Mouse (Mus musculus) B cell, adult 2 months (primary cell): ENCODE measurements around the gene Krtap9-5.

Experiments used
- DNase-seq, 2 experiments: peaks; one replicate each; pipeline ENCODE4 v3.0.0; 2022

The Krtap9-5 gene

DNA sequence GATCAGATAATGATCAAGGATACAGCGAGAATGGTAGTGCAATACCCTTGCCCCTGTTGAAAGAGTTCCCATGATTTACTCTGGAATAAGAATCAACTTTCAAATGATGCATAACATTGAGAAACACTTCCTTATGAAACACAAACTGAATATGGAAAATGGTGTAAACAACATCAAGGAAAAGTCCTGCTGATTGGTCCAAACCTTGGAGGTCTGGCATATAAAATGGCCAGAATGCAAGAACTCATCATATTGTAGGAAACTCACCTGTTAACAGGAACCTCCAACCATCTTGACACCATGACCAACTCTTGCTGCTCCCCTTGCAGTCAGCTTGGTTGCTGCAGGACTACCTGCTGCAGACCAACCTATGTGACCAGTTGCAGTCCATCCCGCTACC lies at the start of gene Krtap9-5:
Gene Krtap9-5, plus strand, starts transcription at position 301 of the 400 bp plus-strand sequence.
- no peak for DNase-seq

DNA sequence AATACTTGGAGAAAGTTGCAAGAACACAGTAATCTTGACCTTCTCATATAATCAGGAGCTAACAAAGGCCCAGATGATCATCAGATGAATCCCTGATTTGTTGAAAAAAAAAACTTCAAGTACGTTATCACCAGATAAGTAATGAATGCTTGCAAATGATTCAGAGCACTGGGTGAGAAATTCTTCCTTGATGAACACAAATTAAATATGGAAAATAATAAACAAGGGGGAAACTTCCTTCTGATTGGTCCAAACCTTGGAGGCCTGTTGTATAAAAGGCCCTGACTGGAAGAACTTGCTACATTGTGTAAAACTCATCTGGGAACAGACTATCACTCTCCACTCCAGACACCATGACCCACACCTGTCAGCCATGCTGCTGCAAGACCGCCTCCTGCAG lies 40.7 kb upstream of the Krtap9-5 start, which contains the start of gene Krtap31-1:
Gene Krtap31-1, plus strand, starts transcription at position 301 of the 400 bp plus-strand sequence.
- DNase-seq, result no peak

DNA sequence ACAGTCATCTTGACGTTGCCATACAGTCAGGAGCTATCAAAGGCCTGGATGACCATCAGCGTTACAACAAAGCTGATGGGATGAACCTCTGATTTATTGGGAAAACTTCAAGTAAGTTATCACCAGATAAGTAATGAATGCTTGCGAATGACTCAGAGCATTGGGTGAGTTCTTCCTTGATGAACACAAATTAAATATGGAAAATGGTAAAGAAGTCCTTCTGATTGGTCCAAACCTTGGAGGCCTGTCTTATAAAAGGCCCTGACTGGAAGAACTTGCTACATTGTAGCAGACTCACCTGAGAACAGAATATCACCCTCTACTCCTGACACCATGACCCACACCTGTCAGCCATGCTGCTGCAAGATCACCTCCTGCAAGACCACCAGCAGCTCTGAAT lies 33.8 kb upstream of the Krtap9-5 start, which contains the start of gene Gm11565:
Gene Gm11565, plus strand, starts transcription at position 301 of the 400 bp plus-strand sequence.
- DNase-seq, result no peak

DNA sequence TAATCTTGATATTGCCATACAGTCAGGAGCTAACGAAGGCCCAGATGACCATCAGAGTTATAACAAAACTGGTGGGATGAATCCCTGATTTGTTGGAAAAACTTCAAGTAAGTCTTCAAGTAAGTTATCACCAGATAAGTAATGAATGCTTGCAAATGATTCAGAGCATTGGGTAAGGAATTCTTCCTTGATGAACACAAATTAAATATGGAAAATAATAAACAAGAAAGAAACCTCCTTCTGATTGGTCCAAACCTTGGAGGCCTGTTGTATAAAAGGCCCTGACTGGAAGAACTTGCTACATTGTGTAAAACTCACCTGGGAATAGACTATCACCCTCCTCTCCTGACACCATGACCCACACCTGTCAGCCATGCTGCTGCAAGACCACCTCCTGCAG lies 12.3 kb upstream of the Krtap9-5 start, which contains the start of gene Krtap31-2:
Gene Krtap31-2, plus strand, starts transcription at position 301 of the 400 bp plus-strand sequence.
- no peak for DNase-seq

DNA sequence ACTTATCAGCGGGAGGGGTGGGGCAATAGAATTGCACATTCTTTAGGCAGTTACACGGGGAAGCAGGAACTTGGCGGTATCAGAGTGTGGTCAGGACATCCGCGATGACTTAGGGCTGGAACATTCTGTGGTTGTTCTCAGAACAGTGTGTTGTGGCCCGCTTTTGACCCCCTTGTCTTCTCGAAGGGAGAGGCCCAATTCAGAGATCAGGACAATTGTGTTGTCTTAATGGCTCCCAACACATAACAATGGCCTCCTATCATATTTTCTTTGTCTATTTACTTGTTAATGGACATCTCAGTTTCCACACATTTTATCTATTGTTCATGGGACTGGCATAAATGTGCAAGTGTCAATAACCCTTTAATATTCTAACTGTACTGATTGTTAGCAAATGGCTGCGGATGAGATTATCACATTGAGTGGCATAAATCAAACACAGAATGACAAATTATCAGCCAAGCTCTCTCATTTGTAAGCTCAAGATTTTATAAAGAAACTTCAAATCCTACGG lies 10.5 kb upstream of the Krtap9-5 start:
- no peak for DNase-seq

DNA sequence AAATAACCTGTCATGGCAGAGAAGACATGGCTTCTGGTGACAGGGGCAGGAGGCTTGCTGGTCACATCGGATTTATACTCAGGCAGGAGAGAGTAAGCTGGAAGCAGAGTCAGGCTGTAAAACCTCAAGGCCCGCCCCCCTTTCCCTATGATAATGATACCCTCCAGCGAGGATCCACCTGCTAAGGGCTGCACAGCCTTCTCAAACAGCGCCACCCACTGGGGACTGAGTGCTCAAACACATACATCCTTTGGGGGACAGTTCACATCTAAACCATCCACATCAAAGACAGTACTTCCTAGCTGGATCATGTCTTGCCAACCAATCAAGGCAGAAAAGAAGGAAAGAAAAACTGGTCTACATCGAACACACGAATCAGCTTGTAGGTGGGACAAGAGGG lies 15.9 kb downstream of the Krtap9-5 start:
- DNase-seq, result no peak

DNA sequence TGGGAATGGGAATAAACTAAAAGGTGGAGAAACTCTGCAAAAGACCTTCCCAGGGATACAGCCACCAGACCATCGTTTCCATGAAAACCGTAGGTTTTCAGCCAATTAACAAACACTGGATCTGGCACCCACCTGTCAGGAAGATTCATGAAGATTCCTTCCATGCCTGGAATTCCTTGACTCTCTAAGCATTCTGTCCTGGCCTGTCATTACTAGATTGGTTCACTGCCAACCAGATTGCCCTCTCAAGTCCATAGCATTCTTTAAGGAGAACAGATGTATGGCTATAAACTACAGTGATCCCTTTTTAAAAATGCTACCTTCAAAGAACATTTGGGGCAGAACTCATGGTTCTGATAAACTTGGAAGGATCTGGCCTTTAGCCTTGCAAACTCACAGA lies 17.7 kb downstream of the Krtap9-5 start:
- DNase-seq, result no peak

DNA sequence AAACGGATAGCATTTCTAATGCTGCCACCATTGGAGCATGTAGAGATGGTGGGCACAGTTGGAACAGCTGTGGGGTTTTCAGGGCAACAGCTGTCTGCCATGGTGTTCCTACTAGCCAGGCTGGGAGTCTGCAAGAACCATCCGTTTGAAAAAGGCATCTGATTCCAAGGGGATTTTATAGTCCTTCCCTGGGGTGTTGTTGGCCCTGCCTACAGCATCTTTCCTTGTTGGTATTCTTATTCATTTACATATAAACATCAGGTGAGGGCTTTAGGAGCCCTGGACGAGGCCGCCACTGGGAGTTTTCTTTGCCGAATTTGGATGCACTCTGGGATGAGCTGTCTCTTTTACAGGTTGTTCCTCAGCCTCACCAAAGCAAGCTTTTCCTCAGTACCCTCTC lies 30.7 kb downstream of the Krtap9-5 start, which contains the start of gene Krtap29-1:
Gene Krtap29-1, minus strand, starts transcription at position 101 of the 400 bp plus-strand sequence.
- DNase-seq, result no peak

DNA sequence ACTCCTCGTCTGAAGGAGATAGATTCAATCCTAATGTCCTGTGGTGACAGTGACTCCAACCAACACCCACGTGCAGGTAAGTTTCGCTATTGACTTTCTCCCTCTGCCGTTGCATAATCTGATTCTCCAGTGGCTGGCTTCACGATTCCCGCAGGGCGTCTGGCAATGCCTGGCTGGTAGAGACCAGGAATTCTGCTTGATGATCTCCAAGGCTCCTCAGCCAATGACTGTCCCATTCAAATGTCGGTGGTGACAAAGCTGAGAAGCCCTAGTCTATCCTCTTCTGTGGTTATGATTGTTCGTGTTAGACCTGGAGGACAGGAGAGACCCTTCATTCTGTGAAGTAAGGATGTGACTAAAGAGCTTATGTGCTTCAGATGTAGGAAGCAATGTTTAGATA lies 34.5 kb downstream of the Krtap9-5 start:
- no peak for DNase-seq

DNA sequence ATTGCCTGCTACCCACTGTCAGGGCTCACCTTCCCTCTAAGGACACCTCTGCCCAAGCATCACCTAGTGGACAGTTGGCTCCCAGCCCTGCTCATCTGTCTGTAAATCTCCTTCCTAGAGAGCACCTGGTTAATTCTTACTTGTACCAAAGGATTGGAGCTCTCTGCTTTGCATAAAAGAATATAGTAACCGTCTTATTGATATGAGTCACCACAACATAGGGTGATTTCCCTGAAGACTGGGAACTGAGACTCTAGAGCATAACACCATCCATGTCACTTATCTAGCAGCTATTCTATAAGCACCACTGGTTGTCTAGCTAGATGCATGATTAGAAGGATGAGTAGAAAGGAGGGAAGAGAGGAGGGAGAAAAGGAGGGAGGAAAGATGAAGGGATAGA lies 35.2 kb downstream of the Krtap9-5 start:
- DNase-seq, result no peak

DNA sequence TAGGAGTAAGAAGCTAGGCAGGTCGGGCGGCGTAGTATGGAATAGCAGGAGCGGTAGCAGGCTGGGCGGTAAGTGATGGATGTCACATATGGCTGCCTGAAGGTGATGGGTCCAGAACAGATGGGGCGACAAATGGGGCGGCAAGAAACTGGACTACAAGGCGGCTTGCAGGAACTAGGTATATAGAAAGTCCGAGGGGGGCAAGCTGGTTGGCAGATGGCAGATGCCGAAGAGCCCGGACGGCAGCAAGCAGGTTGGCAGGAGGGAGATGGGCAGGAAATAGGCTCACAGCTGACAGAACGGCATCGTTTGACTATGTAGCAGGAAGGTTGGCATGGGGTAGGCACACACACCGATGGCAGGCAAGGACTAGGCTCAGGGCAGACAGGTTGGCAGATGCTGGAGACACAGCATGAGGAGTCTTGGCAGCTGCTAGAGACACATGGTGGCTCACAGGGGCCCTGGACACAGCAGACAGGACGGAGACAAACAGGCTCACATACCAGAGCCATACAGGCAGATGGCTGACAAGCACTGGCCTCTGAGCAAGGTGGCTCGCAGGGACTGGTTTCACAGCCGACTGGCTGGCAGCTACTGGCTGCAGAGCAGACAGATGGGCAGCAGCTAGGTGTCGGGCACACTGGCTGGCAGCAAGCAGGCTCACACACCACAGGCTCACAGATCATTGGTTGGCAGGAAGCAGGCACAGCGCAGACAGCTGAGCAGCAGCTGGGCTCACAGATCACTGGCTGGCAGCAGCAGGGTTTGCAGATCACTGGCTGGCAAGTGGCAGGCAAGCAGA lies 37.2 kb downstream of the Krtap9-5 start:
- DNase-seq, result no peak

DNA sequence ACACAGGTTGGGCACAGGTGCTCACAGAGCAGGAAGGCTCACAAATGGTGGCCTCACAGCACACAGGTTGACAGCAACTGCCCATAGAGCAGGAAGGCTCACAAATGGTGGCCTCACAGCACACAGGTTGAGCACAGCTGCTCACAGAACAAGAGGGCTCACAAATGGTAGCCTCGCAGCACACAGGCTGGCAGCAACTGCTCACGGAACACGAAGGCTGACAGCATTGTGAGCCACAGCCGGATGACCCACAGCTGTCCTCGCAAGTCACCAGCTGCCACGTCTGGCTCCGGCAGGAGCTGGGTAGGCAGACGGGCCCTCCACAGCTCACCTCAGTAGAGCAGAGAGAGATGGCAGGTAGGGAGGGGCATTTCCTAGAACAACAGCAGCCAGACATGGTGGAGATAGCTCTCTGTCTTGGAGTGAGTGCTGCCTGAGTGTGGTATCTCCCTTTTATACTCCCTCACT lies 37.9 kb downstream of the Krtap9-5 start, which contains the start of gene Krtap16-1:
Gene Krtap16-1, minus strand, starts transcription at position 418 of the 468 bp plus-strand sequence.
- no peak for DNase-seq

DNA sequence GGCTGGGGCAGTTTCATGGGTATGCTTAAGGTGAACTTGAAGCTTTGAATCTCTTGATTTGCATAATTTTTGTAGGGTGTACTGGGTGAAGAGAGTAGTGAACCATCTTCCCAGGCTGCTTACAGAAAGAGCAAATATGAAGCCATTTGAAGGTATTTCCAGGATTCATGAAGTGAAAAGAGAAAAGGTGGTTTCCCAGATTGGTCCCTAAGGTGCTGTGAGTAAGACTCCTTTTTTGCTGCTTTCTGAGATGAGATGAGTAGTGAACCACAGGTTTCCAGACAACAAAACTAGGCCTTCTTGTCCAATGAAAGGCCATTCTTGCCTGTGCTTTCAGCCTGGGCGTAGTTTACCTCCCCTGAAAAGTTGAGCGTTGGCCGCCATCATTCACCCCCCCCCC lies 40.3 kb downstream of the Krtap9-5 start:
- no peak for DNase-seq

DNA sequence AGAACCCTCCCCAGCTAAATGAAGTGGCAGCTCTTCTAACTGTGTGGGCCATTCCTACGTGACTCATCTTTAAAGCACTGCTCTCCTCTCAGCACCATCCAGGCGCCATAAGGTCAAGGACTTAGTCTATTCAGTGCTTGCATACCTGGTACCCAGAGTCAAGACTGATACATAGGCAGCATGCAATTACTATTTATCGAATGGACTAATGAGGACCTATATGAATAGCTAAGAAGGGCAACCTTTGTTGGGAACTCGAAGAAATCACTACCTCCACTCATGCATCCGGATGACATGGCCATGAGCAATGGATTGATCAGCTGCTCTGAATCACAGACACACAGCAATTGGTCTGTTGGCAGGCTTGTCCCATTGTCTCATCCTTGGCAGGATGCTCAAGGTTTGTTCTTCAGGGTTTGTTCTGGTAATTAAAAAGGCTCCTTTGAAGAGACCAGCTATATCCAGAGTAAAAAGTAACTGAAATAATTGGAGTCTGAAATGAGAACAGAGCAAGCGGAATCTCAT lies 41.7 kb downstream of the Krtap9-5 start:
- DNase-seq, result no peak

DNA sequence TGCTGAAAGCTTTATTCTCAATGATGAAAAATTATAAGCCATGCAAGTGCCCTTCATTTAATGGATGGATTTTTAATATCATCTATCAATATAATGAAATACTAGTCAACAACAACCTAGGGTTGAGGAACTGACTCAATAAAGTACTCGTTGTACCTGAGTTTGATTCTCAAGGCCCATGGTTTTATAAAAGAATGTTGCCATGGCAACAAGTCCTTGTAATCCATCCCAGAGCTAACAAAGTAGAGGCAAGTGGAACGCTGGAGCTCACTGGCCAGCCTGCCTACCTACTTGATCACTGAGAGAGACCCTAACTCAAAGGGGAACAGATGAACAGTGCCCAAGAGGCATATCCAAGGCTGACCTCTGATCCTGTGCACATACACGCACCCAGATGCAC lies 42.3 kb downstream of the Krtap9-5 start:
- DNase-seq, result no peak

DNA sequence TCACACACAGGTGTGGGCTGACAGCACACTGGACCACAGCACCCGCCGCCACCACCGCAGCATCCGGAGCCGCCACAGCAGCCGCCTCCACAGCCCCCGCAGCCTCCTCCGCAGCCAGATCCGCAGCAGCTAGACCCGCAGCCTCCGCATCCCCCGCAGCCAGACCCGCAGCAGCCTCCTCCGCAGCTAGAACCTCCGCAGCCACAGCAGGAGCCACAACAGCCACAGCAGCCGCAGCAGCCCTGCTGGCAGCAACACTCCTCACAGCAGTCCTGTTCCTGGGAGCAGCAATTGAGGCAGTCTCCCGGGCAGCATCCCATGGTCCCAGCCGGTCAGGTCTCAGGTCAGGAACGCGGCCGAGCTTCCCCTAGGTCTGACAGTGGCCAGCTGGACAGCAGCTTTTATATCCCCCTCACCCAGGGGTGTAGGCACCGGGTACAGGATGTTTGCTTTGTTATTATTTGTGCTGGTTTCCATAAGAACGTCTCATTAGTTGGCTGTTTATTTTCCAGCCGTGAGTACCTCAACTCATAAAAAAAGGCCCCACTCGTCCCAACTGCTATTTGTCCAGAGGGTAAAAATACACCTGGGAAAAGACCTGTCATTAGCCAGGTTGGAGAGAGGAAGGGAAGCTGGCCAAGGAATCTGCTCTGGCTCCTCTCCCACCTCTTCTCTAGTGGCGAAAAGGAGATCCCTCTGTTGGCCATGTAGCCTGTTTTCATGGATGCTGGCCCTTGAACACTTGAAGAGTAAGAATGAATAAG lies 45.5 kb downstream of the Krtap9-5 start, which contains the start of gene Krtap17-1:
Gene Krtap17-1, minus strand, starts transcription at position 375 of the 764 bp plus-strand sequence.
- no peak for DNase-seq

DNA sequence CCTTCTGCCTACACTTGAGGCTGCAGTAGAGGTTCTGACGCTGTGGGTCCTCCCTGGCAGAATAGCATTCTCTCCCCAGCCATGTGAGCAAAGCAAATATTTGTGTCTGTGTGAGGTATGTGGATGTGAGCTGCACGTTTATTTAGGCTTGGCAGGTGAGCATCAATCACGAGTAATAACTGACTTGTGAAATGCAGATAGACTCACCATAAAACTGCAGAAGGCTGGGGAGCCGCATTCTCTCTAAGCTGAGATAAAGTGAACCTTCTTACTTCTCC lies 46.0 kb downstream of the Krtap9-5 start:
- no peak for DNase-seq

DNA sequence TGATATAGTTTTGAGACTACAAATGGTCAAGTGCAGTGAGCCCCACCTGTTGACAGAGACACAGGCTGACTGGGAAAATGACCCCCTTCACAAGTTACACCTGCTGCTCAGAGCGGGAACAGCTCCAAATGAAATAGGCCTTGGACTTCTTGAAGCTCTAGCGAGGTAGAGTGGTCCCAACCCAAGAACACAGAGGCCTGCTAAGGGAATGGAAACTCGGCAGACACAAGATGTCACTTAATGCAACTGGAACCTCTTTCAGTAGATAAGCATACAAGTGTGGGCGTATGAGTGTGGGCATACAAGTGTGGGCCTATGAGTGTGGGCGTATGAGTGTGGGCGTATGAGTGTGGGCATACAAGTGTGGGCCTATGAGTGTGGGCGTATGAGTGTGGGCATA lies 50.8 kb downstream of the Krtap9-5 start:
- no peak for DNase-seq
